Mouse (Mus musculus) heart, postnatal 14 days (tissue): Measurements from ENCODE around the gene Ada. TPM values are rescaled to one million over a fixed set of nuclear protein-coding genes. Genes with fewer than 3 reads are reported as not detected.
A peak's percentile ranks its signal among the peaks of the same experiment; 100 is the strongest.

Source experiments
- DNase-seq, 2 experiments: peaks; one replicate each; pipeline ENCODE4 v3.0.0; 2021 to 2022
- intact Hi-C: fragments of 180-260 bp; cut with DNase I; formaldehyde crosslinking; loops from one replicate; pipeline ENCODE4 v1.15.1; 2025
- total RNA-seq, 2 experiments: library from RNA; stranded (reverse); gene quantifications; 2 replicates each; pipeline ENCODE4 v1.2.3; 2021

Gene Ada
- total RNA-seq, 2 experiments from 2014 or later: 1.2 to 3.2 TPM

DNA sequence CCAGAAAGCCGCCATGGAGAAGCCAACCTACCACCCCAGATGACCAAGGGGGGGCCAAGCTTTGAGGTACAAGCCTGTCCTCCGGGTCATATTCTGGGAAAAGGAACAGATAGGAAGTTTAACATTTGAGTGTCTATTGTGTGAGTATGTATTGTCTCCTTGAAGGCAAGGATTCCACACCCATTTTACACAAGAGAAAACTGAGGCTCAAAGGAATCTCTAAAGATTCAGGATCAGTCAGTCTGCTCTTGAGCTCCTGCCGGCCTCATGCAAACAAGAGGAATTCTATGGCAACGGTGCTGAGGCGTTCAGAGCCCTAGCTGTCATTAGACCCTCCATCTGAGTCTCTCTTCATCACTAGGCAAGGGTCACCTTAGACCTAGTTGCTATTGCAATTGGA lies 7.4 kb downstream of the Ada start:
- no peak for DNase-seq
- intact Hi-C loops: no loop called here

GRCm38 (mm10) chr2:163735980-163736379 lies 14.1 kb downstream of the Ada start:
- peak; percentile 63 to 65 for DNase-seq
- intact Hi-C loops: no loop called here

DNA sequence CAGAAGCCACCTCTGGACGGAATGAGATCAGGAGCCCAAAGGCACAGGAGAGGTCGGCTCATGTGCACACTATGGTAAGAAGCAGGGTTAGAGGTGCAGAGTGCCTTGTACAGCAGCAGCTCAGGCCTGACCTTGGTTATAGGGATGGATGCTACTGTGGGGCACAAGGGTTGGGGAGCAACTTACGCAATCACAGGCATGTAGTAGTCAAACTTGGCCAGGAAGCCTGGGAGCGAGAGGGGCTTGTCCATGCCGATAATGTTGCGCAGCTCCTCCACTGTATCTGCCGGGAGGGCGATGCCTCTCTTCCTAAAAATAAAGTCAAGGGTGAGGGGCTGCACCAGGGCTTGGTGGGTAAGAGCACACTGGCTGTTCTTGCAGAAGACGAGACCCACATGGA lies 14.9 kb downstream of the Ada start:
- intact Hi-C loops: no loop called here

DNA sequence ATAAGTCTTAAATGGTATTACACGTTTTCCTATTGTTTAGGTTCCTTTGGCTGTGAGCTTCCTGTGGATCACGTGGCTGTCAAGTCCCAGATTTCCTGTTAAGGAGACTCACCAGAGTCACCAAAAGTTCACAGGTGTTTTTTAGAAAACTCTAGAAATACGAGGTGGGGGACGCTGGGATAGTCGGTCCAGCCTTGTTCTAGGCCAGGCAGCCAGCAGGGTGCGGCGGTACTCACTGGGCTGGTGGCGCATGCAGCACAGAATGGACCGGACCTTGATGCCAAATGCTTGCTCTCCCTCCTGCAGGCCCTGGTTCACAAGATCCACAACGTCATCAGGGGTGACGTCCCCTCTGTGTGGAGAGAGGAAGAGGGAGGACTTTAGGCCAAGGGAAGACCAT lies 18.0 kb downstream of the Ada start:
- intact Hi-C loops: loop anchor here (5.0 kb wide), 1 partner anchor 90 kb away; the partner anchor contains the start of gene Ccn5
- no peak for DNase-seq

More for the DNA sequence above, 14.9 kb downstream of the Ada start:
- DNase-seq: no peak

DNA sequence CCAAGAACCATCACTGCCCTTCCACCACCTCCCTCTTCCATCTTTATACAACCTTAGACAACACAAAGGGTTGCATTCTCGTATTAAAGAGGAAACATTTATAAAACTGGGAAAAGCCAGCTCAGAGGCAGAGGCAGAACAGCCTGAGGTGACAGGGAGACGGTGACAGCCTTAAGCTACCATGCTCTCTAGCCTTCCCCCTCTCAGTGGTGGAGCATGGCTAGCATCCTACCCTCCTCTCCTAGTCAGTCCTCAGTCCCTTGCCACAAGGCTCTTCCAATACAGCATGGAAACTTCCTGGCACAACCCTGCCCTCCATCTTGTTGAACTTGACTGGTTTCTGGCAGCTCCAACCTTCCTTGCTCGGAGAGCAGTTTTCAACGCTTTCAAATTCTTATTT lies 21.7 kb downstream of the Ada start:
- intact Hi-C loops: loop anchor here (10.0 kb wide), 1 partner anchor 193 kb away; no protein-coding TSS in a partner anchor

DNA sequence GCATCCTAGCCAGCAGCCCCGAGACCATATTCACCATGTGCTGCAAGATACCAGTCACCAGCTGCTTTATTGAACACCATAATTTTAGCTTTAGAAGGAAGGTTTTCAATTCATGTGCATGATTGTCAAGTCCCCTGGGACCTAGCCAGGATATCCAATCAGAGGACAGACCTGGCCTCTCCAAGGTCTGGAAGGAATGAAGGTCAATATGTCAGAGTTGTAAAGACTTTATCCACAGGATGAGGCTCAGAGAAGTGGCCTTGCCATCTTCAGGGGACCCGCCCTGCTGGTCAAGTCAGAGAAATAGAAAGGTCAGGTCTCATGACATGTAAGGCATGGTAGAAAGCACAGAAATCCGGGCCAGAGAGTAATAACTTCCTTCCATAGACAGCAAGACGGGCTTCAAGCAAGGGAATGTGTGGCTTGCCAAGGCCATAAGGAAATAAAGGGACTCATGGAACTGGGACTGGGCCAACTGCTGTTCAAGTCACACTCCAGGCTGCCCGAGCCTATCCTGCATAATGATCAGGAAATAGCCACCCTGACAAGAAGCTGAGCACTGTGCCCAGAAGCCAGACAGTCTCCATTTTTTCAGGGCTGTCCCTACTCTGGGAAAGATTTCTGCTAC lies 23.2 kb downstream of the Ada start:
- no peak for DNase-seq
- intact Hi-C loops: loop anchor here (10.0 kb wide), 1 partner anchor 192 kb away; no protein-coding TSS in a partner anchor

More for the DNA sequence above, 21.7 kb downstream of the Ada start:
- DNase-seq: no peak

DNA sequence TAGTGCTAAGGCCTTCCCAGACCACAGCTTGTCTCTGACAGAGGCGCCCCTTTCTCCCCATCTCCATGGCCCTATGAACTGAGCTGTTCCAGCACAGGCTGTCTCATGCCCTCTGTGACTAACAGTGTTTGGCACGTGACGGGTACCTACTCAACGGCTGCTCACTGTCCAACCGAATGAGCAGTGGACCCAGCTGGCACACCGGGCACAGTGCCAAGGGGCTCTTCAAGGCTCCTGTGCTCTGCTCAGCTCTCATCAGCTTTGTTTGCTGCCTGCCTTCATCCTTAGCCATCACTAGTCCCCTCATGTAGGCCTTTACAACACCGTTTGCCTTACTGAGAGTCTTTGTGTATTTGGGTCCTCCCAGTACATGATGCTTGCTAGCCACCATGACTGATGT lies 27.5 kb downstream of the Ada start:
- no peak for DNase-seq
- intact Hi-C loops: loop anchor here (10.0 kb wide), 1 partner anchor 188 kb away; no protein-coding TSS in a partner anchor

DNA sequence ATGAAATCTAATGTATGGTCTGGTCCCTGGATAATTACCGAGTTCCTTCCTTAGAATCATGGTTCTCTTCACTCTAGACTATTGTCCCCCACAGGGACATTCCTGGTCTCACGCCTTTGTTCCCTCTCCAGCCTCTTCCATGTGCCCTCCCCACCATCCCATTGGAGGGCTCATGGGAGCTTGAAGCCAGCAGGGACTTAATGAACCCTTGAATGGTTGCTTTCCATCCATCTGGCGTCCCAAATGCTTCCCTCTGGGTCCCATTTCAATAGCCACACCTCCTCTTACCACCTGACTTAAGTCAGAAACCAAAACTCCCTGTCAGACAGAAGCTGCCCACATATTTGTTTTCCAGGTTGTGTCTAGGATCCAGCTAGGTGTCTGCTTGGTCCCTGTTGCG lies 30.4 kb downstream of the Ada start:
- DNase-seq: no peak

DNA sequence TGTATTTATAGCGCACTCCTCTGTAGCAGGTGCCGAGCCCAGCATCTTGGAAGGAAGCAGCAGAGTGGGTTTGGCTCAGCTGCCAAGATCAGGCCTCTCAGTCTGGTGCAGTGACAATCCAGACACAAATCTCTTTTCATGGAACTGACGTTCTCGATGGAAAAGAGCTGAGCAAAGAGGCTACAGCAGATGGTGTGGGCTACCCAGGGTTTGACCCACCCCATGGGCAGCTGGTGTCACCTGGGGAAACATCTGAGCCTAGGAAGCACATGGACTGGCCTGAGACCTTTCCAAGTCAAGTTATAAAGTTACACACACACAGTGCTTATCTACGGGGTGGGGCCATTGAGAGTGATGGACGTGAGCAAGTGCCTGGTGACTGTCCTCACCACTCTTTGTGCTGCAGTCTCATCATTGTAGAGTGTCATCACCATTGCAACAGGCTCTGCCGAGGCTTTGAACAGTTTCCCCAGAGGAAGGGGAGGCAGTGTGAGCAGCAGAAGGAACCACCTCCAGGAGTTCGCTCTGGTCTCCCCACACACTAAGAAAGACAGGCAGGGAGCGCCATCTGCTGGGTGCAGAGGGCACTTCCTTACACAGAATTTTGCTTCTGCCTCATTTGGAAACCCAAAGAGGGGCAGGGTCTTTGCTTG lies 31.0 kb downstream of the Ada start:
- intact Hi-C loops: loop anchor here (1.0 to 2.0 kb wide), 3 partner anchors 60 to 117 kb away; partner anchors contain the start of genes Pkig, Serinc3 and Ttpal
- DNase-seq: peak; percentile 84 to 89

More for the DNA sequence above, 30.4 kb downstream of the Ada start:
- intact Hi-C loops: loop anchor here (1.0 to 10.0 kb wide), 4 partner anchors 61 to 185 kb away; partner anchors contain the start of genes Pkig, Serinc3 and Ttpal

DNA sequence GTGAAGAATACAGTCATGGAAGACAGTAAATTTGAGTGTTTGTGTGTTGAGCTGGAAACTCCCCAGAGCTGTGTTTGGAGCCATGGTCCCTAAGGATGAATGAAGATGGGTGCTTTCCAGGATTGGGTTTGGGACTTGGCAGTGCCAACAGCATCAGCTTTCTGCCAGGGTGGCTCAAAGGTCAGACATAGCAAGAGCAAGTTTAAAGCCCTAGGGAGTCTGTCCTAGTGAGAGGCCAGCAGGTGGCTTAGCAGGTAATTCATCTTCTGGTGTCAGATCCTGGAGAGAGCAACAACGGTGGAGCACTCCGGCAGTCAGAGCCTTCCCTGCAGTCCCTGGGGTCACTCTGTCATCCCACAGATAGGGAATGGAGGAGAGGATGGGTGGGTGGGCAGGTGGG lies 31.5 kb downstream of the Ada start:
- no peak for DNase-seq
- intact Hi-C loops: loop anchor here (2.0 kb wide), 2 partner anchors 60 to 74 kb away; partner anchors contain the start of genes Pkig and Serinc3

GRCm38 (mm10) chr2:163716853-163717252 lies 33.2 kb downstream of the Ada start:
- intact Hi-C loops: no loop called here
- no peak for DNase-seq

GRCm38 (mm10) chr2:163716448-163716847 lies 33.6 kb downstream of the Ada start:
- no peak for DNase-seq
- intact Hi-C loops: no loop called here

DNA sequence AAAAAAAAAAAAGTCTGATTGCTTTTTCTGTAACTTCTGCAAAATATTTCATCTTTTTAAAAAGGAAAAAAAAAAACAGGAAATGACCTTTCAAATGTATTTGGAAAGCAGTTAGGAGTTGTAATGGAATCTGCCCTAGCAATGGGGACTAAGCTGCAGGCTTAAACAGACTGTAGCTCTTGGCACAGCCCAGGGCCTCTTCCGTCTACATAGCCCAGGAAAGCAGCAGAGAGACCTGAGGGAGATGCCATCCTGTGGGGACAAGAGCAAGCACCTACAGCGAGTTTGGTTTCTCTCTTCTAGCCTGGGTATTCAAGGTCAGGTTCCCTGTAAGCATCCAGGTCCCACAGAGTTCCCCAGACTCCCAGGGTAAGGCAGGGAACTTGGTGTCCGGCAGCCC lies 36.7 kb downstream of the Ada start:
- no peak for DNase-seq
- intact Hi-C loops: no loop called here

DNA sequence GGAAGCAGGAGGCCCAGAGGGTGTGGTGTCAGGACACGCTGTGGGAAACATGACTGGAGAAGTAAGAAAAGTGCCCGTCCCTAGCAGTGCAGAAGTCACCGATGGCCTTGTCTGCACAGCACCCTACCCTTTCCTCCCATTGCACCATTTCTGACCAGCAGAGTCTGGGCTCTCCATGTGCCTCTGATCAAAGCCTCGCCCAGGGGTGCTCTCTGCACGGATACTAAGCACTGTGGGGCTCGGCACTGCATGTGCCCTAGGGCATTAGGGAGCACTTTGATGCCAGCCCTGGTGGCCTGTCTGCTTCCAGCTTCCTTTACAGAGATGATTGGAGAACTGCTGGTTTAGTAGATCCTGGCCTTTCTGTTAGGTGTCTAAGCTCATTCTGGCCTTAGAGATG lies 37.2 kb downstream of the Ada start:
- no peak for DNase-seq
- intact Hi-C loops: no loop called here

DNA sequence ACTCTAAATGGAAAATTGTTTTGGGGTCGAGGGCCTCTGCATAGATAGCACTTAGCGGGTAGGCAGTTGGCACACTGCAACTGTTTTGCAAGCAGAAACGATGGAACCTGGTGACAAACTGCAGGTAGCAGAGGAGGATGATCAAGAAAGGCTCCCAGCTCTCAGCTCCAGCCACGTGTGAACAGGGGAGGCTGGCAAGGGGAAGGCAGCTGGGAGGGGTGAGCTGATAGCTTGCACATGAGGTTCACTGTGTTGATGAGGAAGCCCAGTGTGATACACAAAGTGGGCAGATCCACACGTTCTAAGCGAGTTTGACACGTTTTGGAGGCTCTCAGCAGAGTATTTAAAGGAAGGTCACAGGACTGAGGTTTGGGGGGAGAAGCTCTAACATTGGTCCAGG lies 37.6 kb downstream of the Ada start:
- no peak for DNase-seq
- intact Hi-C loops: no loop called here

DNA sequence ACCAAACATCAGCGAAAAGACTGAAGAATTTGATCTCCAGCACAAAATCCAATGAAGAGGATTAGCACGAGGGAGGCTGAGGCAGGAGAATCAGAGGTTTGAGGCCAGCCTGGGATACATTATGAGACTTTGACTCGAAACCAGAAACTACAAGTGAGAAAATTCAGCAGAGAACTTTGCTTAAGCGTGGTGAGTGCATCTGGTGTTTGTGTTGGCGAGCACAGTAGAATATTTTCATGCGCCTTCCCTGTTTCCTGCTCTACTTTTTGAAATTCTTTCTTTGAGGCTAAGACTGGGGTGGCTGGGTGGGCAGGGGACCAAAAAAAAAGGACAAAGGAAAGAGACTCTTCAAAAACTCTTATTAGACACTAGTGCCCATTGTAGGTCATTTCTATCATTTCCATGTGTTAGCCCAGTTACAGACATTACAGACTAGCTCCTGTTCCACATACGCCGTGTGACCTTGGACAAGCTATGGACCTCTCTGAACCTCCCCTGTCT lies 38.6 kb downstream of the Ada start:
- intact Hi-C loops: loop anchor here (2.0 kb wide), 1 partner anchor 53 kb away; the partner anchor contains the start of gene Pkig
- DNase-seq: no peak

DNA sequence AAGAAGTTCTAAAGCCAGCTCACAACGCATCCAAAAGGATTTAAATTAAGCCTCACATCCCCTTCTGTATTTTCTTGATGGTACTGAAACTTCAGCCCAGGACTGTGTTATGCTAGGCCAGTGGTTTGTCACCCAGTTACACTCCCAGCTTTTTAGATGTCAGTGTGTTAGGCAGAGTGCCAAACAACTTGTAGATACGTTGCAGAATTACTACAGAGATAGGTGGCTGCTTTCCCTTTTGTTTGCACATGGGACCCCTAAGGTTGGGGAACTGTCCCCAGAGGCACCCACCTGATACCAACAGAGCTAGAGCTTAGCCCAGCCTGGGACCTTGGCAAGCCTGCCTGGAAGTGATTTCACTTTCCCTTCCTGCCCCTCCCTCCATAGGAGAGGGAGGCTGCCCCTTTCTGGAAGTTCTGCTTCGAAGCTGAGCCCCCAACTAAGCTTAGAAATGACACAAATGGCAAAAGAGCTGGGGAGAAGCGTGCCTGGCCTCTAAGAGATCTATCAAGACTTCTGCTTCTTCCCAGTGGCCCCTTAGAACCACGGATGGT lies 39.4 kb downstream of the Ada start:
- peak in 1 of 2 experiments; percentile 55 for DNase-seq
- intact Hi-C loops: loop anchor here (2.0 kb wide), 1 partner anchor 52 kb away; the partner anchor contains the start of gene Pkig

- no peak for DNase-seq
- intact Hi-C loops: loop anchor here (2.0 kb wide), 1 partner anchor 51 kb away; the partner anchor contains the start of gene Pkig
Measured at GRCm38 (mm10) chr2:163710000-163710399, 40.0 kb downstream of the Ada start.

DNA sequence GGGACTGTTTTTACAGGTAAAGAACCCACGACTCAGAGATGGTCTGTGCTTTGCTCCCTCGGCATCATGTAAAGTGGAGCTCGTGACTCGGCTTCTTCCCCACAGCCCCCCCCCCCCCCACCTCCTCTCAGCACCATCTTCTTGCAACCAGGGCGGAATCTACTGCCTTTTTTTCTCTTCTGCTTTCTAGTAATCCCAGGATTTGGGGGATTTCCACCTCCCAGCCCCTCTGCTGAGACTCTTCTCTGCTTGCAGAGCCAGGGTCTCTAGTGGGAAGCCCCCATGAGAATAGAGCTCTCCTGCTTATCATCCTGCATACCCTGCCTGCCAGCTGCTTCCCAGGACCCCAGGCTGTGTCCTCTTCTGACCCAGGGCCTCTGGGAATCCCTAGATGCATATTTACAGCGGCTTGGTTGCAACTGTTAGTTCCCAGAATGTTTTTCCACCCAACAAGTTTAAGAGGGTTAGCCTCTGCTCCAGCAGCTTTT lies 41.2 kb downstream of the Ada start:
- intact Hi-C loops: no loop called here
- no peak for DNase-seq

DNA sequence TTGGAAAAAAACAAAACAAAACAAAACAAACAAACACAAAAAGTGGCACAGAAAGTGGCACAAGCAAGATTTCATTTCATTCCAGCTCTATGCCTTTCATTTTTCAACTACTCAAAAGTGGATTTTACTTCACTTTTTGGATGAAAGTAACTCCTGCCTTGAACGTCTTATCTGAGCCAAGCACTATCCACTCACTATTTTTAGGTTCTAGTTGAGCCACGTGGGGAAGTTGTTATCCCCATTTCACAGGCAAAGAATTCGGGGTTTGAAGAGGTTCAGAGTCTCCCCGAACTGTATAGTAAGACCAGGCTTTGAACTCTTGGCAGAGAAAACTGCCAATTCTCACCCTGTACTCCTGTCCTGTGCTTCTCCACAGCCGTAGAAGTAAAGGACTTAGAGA lies 41.7 kb downstream of the Ada start:
- intact Hi-C loops: no loop called here
- DNase-seq: no peak
